Mouse (Mus musculus) frontal cortex, postnatal 36 days (tissue): ENCODE data around the gene Hacd1.
A peak's percentile ranks its signal among the peaks of the same experiment; 100 is the strongest.
"Not testable (repeated sequence)": the region's sequence is repeated elsewhere in the genome, so short reads cannot be mapped to it uniquely, and the experiment has no call there.

ENCODE experiments used
- DNase-seq, 2 experiments: peaks; one replicate each; pipeline ENCODE4 v3.0.0; 2022; ENCODE audit warnings: low spot score in 2 of 2

Gene Hacd1

DNA sequence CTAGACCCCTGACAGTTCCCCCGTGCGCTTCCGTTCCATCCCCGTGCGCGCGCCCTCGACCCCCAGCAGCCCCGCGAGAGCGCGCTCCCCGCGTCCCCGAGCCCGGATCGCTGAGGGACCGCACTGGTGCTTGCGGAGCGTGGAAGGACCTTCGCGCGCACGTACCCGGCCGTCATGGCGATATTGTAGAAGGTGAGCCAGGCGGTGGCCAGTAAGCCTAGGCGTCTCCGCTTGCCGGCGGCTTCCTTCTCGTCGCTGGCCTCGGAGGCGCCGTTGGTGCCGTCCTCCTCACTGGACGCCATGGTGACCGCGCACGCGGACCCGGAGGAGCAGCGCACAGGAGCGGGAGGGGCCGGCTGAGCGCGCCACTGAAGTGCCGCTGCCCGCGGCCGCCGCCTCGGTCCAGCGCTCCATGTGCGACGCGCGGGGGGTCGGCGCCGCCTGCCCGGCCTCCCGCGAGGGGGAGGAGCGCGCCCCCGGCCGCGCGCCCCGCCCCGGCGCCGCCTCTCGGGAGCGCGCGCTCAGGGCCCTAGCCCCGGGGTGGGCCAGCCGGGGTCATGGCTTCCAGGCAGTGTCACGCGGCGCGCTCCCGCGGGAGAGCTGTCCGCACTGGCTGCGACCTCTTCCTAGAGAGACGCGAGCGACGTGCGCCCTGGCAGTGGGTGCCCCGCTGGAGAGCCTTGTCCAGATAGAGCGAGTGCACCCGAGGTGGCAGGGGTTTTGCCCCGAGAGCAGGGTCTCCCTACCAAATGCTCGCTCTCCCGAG lies at the start of gene Hacd1:
Gene Hacd1, minus strand, starts transcription at position 570 of the 766 bp plus-strand sequence.
- peak; percentile 79 to 83 for DNase-seq

DNA sequence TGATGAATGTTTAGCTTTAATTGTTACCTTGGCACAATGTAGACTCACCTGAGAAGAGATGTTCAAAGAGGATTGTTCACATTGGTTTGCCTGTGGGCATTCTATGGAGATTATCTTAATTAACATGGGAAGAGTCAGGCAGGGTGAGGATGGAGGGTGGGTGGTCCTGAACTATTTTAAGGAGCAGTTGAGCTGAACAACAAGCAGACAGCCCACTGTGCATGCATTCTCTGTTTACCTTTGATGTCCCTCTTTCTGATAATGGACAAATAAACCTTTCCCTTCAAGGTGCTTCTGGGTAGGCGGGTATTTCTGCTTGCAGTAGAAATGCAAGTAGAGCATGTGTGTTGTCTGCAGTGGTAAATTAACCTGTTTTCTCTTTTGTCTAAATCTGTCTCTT lies 48.0 kb upstream of the Hacd1 start:
- DNase-seq, result no peak

DNA sequence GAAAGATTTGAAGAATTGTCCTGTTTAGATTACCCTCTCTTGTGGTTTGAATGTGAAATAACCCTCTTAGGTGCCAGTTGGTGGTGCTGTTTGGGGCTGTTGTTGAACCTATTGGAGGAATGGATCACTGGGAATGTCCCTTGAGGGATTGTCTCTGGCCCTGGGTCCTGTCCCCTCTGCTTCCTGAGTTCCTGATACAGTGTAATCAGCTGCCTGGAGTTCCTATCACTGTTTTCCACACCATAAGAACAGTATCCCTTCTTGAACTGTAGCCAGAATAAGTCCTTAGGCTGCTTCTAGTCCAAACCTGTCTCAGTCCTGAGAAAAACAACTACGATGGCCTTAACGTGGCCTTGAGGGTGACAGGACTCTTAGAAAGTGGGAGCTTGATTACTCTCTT lies 46.7 kb upstream of the Hacd1 start:
- no peak for DNase-seq

GRCm38 (mm10) chr2:14100533-14100932 lies 44.6 kb upstream of the Hacd1 start:
- no peak for DNase-seq

DNA sequence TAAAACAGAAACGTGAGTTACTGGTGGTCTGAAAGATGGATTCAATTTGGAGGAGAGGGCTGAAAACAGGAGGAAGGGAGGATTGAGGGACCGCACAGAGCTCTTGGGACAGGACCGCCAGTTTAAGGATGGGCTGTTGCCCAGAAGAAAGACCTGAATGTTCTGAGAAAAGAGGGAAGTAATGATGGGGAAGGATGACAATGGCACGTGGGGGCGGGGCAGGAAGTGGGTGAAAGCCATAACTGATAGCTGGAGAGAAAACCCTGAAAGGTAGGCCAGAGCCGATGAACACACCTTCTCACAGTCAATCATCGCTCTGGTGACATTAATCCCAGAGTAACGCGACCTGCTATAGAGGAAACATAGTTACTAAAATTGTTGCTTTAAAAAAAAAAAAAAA lies 22.6 kb upstream of the Hacd1 start:
- not testable (repeated sequence) for DNase-seq

- peak in 1 of 2 experiments; percentile 31 for DNase-seq
Measured at GRCm38 (mm10) chr2:14074221-14074901, 18.4 kb upstream of the Hacd1 start.

- peak; percentile 91 to 92 for DNase-seq
Measured at GRCm38 (mm10) chr2:14073362-14074220, 17.7 kb upstream of the Hacd1 start, which contains the start of gene Stam. Gene Stam (plus strand): TSS chr2:14074098.

- DNase-seq, result no peak
Measured at GRCm38 (mm10) chr2:14073008-14073361, 17.1 kb upstream of the Hacd1 start.

DNA sequence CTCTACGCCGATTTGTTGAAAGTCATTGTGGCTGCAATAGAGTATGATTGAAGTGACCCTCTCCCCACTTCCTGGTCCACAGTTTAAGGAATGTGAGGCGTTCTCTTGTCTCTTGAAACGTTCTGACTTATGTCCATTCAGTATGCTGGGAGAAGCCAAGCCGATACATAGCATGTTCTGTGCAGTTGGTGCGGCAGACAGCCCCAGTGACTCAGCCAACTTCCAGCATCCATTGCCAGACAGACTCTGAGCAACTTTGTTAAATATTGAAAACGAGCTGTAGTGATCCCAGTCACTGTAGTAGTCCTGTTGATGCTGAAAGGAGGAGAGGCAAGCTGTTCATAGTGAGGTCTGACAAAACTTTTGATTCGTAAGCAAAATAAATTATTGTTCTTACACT lies 14.5 kb upstream of the Hacd1 start:
- DNase-seq, result no peak

GRCm38 (mm10) chr2:14069027-14069426 lies 13.1 kb upstream of the Hacd1 start:
- no peak for DNase-seq

DNA sequence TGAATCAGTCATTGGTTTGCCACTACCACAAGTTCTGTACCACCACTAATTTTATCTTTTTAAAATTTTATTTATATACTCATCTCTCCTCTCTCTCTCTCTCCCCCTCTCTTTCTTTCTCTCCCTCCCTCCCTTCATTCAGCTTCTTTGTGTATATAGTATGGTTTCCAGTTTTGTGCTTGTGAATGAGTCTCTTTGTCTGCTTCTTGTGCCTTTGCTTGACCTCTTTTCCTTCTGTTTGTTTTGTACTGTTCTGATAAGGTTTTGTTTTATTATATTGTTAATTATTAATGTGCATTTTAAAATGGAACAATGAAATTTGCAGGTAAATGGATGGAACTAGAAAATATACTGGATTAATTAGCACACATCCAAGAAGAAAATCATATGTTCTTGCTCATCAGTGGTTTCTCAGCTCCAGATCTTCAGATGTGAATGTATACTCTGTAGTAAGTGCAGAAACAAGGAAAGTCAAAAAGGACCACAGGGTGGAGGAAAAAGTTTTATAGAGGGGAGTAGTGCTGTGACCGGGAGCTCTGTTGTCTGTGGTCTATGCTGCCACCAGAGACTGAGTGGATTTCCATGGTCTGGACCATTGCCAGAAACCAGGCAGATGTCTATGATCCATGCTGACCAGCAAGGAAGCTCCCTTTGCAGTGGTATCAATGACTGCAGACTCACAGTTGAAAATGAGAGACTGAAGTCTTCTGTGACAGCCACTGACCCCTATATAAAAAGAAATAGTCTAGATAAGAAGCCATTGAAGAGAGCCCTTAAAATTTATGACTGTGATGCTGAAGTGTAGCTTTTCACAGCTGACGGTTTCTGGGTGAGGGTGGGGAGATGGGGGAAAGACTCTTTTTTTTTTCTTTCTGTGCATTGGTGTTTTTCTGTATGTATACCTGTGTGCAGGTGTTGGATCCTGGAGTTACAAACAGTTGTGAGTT lies 10.0 kb upstream of the Hacd1 start:
- no peak for DNase-seq

GRCm38 (mm10) chr2:14055168-14055565 lies 768 bp downstream of the Hacd1 start:
- DNase-seq, result peak in 1 of 2 experiments; percentile 55

GRCm38 (mm10) chr2:14054716-14055115 lies 1.2 kb downstream of the Hacd1 start:
- DNase-seq, result no peak

DNA sequence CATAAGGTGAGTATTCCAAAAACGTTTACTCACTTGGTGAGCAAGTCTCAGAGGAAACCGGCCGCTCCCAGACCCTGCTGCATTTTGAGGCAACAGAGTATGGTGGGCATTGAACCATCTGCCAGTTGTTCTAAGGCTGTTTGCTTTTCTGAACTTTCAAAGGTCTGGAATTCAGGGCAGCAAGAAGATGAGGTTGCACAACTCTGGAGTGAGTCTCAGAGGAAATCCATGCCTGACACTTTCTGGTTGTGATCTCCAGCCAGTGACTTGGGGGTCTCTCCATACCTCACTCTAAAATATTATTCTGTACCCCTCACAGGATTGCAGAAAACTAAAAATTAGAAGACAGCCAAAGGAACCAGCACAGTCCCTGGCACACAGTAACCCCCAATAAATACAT lies 1.8 kb downstream of the Hacd1 start:
- DNase-seq, result no peak

DNA sequence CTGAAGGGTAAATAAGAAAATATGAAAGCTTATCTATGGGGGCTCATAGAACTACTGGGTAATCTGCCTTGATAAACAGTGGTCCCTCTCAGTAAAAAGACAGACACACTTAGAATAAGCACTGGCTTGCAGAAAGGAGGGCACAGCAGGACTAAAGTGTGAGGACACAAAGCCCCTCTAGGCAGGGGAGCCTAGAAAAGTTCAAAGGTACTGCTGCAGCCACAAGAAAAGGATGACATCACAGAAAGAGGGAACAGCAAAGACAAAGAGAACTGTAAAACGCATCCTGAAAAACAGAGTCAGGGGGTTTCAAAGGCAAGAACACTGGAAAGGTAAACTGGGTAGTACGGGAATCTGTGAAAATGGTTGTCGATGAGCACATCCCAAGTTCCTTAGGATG lies 2.3 kb downstream of the Hacd1 start:
- no peak for DNase-seq

- DNase-seq, result no peak
Measured at GRCm38 (mm10) chr2:14048808-14049207, 7.1 kb downstream of the Hacd1 start.

DNA sequence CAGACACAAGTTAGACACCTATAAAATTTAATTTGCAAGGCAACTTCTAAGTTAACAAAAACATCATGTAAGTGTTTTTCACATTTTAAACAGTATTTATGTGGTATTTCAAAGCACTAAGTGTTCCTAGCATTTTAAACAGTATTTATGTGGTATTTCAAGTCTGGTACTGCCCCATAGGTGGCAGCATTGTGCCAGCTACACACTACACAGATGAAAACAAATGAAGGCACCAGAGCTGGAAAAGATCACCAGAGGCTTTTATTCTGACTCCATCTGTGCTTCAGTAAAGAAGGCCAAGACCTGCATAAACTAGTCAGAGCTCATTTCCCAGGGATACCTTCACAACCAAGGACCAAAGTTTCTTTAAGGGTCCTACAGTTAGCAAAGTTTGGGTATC lies 7.6 kb downstream of the Hacd1 start:
- DNase-seq, result peak; percentile 57 to 82

GRCm38 (mm10) chr2:14043577-14044170 lies 12.3 kb downstream of the Hacd1 start:
- no peak for DNase-seq

- DNase-seq, result no peak
Measured at GRCm38 (mm10) chr2:14043011-14043410, 12.9 kb downstream of the Hacd1 start.

GRCm38 (mm10) chr2:14041249-14041648 lies 14.7 kb downstream of the Hacd1 start:
- no peak for DNase-seq

DNA sequence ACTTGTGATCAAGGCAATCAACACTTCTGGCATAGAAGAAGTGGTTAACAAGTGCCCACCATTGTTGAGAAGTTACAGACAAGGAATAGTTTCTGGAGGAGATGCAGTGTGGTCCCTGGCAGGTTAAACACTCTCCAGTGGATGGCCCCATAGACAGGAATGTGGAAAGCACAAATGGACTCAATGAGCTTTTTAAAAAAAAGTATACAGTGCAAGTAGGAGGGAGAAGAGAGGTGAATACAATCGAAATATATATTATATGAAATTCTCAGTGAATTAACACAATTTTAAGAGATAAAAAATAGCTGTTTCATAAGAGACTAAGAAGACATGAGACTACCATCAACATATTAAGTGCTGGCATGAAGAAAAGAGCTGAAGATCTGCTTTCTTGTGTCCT lies 36.7 kb downstream of the Hacd1 start:
- DNase-seq, result no peak
